In genomic region chr11:69982225-69982624, GRCm38 (mm10) we compare ENCODE assay signal across 8 mouse cellular contexts. TPM values are rescaled to one million over a fixed set of nuclear protein-coding genes. Genes with fewer than 3 reads are reported as not detected.
DNase-seq lines count a peak whose midpoint lies in the region; ATAC-seq and TF ChIP-seq lines count a peak whose summit lies in the region.

Elp5 (minus strand) TSS chr11:69982517.

- no peak for TF ChIP-seq POLR2A in liver, adult 2 months (IDR thresholded peaks at IDR 0.05; ENCODE audit: extremely low read depth, insufficient read depth, low read length)
- TF ChIP-seq POLR2A in brain, embryonic 14.5 days (IDR thresholded peaks at IDR 0.05; ENCODE audit: borderline replicate concordance, extremely low read depth, insufficient read depth, insufficient read length, poor library complexity, severe bottlenecking): no peak

- H3K9ac ChIP-seq in liver, adult 2 months (ENCODE audit: low read depth, low read length): peak within 1 kb of the TSS; percentile 95
- H3K9ac ChIP-seq in midbrain, embryonic 12.5 days (replicated peaks): peak within 1 kb of the TSS; percentile 99

- TF ChIP-seq CTCF in liver, adult 2 months (IDR thresholded peaks at IDR 0.05; ENCODE audit: low read depth, low read length): no peak
- TF ChIP-seq CTCF in brain, embryonic 14.5 days (IDR thresholded peaks at IDR 0.05; ENCODE audit: borderline replicate concordance, extremely low read depth, insufficient read depth, insufficient read length): no peak

- no peak for DNase-seq in liver, adult 2 months (ENCODE audit: extremely low read depth, low read depth, low spot score)
- DNase-seq in liver: no peak
- no peak for DNase-seq in brain, embryonic 14.5 days (ENCODE audit: low read depth)
- no peak for DNase-seq in large intestine, adult 2 months (ENCODE audit: low read depth, low spot score)
- DNase-seq in testis, postnatal 10 days (ENCODE audit: low spot score): no peak
- no peak for DNase-seq in cerebellum, postnatal 25 days

- ATAC-seq in granulocyte monocyte progenitor cell, adult 5-6 weeks (replicated peaks; ENCODE audit: poor library complexity, severe bottlenecking): no peak
- ATAC-seq in midbrain, embryonic 12.5 days (ENCODE audit: low FRiP score, low read depth): no peak

- peaks cover 19% of the 10 kb centered on the region; the same call in 1 of the 2 replicates for H3K4me1 ChIP-seq in liver, adult 2 months (ENCODE audit: control insufficient read depth, insufficient read depth, low read length)
- peaks cover 29% of the 10 kb centered on the region for H3K4me1 ChIP-seq in midbrain, embryonic 12.5 days

- peaks cover 14% of the 10 kb centered on the region for H3K36me3 ChIP-seq in liver, adult 2 months (ENCODE audit: control insufficient read depth, insufficient read depth, low read length)
- H3K36me3 ChIP-seq in midbrain, embryonic 12.5 days: peaks cover 49% of the 10 kb centered on the region

- H3K4me2 ChIP-seq in midbrain, embryonic 12.5 days (replicated peaks): peak within 1 kb of the TSS; percentile 85

- peak within 1 kb of the TSS; percentile 89 for H3K4me3 ChIP-seq in liver, adult 2 months (ENCODE audit: insufficient read depth, low read depth, low read length)
- peak within 1 kb of the TSS; percentile 100 for H3K4me3 ChIP-seq in midbrain, embryonic 12.5 days

- H3K27ac ChIP-seq in liver, adult 2 months (replicated peaks; ENCODE audit: insufficient read depth, low read depth, low read length): peak within 1 kb of the TSS; percentile 60
- H3K27ac ChIP-seq in midbrain, embryonic 12.5 days (replicated peaks): peak within 1 kb of the TSS; percentile 99

- H3K27me3 ChIP-seq in liver, adult 2 months (ENCODE audit: control insufficient read depth, insufficient read depth, low read length): no peaks in the 10 kb centered on the region
- no peaks in the 10 kb centered on the region for H3K27me3 ChIP-seq in midbrain, embryonic 12.5 days

- 43% methylated on average over 8 of the region's 8 CpGs for WGBS in liver, adult 2 months
- WGBS in large intestine, adult 2 months: 37% methylated on average over 8 of the region's 8 CpGs
- 67% methylated on average over 8 of the region's 8 CpGs for WGBS in midbrain, embryonic 12.5 days

- peaks cover 16% of the 10 kb centered on the region; the same call in 1 of the 2 replicates for H3K79me2 ChIP-seq in liver, adult 2 months (ENCODE audit: control insufficient read depth, insufficient read depth, low read length)

- no peaks in the 10 kb centered on the region for H3K9me3 ChIP-seq in midbrain, embryonic 12.5 days

RNA-seq across cellular contexts. Expression of gene Elp5, which starts in this region (rescaled TPM):
- 19.5 and 21.3 TPM in 2 replicates for total RNA-seq in liver, adult 2 months (2014; rRNA removed)
- 30.8 and 33.7 TPM in 2 replicates for polyA plus RNA-seq in liver, adult 2 months (2012; rRNA removed)
- 127 and 159 TPM in 2 replicates for polyA plus RNA-seq in brain, embryonic 14.5 days (2012; rRNA removed)
- total RNA-seq in granulocyte monocyte progenitor cell, adult 5-6 weeks (2014; fragmentation: Nextera tagmentation): 59.4 and 70.0 TPM in 2 replicates
- 58.2 and 77.5 TPM in 2 replicates for total RNA-seq in granulocyte monocyte progenitor cell, adult 5-6 weeks (2017)
- 70.5 and 78.1 TPM in 2 replicates for polyA plus RNA-seq in large intestine, adult 2 months (2012; rRNA removed)
- 127 and 131 TPM in 2 replicates for polyA plus RNA-seq in midbrain, embryonic 12.5 days (2016; fragmentation: Nextera tagmentation; extraction: Ambion mirVana)
